Mouse (Mus musculus): ENCODE results near the gene Rbpj. TPM values are rescaled to one million over a fixed set of nuclear protein-coding genes. Genes with fewer than 3 reads are reported as not detected.
"Not testable (repeated sequence)": the region's sequence is repeated elsewhere in the genome, so short reads cannot be mapped to it uniquely, and the experiment has no call there.

Gene Rbpj
- polyA plus RNA-seq, 1 experiment = 5.2 TPM

- Histone ChIP-seq H3K27ac (ENCODE audit: insufficient read depth, low read depth, low read length) (no peak overlapping the region), H3K27me3 (ENCODE audit: control insufficient read depth, insufficient read depth, low read length) (no peaks in the 10 kb centered on the region), H3K36me3 (ENCODE audit: control insufficient read depth, insufficient read depth, low read length) (no peaks in the 10 kb centered on the region), H3K4me1 (ENCODE audit: control insufficient read depth, insufficient read depth, insufficient read length, low read length) (no peaks in the 10 kb centered on the region), H3K4me3 (ENCODE audit: low read depth, low read length) (no peak overlapping the region)
- 69% methylated on average over 18 of the region's 18 CpGs for WGBS
- no peak for TF ChIP-seq POLR2A (IDR thresholded peaks at IDR 0.05; ENCODE audit: low read depth, low read length)
- TF ChIP-seq CTCF (IDR thresholded peaks at IDR 0.05; ENCODE audit: extremely low read depth, insufficient read length, insufficient replicate concordance, low read depth, low read length) = no peak
These were observed 74.1 kb downstream of the Rbpj start for GRCm38 (mm10) chr5:53539860-53540633.

GRCm38 (mm10) chr5:53542073-53542472, 76.1 kb downstream of the Rbpj start:
- H3K4me3 ChIP-seq (ENCODE audit: low read depth, low read length) = no peak overlapping the region
- TF ChIP-seq POLR2A (IDR thresholded peaks at IDR 0.05; ENCODE audit: low read depth, low read length) (no peak), CTCF (IDR thresholded peaks at IDR 0.05; ENCODE audit: extremely low read depth, insufficient read length, insufficient replicate concordance, low read depth, low read length) (no peak)
- WGBS = 14% methylated on average over 1 of the region's 1 CpGs
- H3K4me1 ChIP-seq (ENCODE audit: control insufficient read depth, insufficient read depth, insufficient read length, low read length) = no peaks in the 10 kb centered on the region
- no peaks in the 10 kb centered on the region for H3K27me3 ChIP-seq (ENCODE audit: control insufficient read depth, insufficient read depth, low read length)
- H3K36me3 ChIP-seq (ENCODE audit: control insufficient read depth, insufficient read depth, low read length) = no peaks in the 10 kb centered on the region
- no peak overlapping the region for H3K27ac ChIP-seq (ENCODE audit: insufficient read depth, low read depth, low read length)

DNA sequence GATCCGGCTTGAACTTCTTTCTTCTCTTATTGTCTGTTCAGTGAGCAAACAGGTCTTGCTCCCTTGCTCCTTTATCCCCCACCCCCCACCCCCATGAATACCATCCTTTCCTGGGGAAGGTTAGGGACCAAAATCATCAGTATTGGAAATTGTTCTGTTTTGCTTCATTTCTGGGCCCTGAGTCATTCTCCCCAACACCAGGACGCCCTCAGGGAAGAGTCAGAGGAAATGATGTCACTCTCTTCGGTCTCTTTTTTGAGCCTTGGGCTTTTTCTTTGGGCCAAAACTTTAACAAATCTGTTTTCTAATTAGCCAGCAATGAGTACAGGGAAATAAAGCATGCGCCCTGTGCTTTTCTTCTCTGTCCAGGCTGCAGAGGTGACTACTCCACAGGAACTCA, 77.4 kb downstream of the Rbpj start:
- Histone ChIP-seq H3K36me3 (ENCODE audit: control insufficient read depth, insufficient read depth, low read length) (no peaks in the 10 kb centered on the region), H3K4me1 (ENCODE audit: control insufficient read depth, insufficient read depth, insufficient read length, low read length) (no peaks in the 10 kb centered on the region), H3K4me3 (ENCODE audit: low read depth, low read length) (no peak overlapping the region), H3K27me3 (ENCODE audit: control insufficient read depth, insufficient read depth, low read length) (no peaks in the 10 kb centered on the region), H3K27ac (ENCODE audit: insufficient read depth, low read depth, low read length) (no peak overlapping the region)
- WGBS = 69% methylated on average over 4 of the region's 4 CpGs
- TF ChIP-seq CTCF (IDR thresholded peaks at IDR 0.05; ENCODE audit: extremely low read depth, insufficient read length, insufficient replicate concordance, low read depth, low read length) = no peak
- TF ChIP-seq POLR2A (IDR thresholded peaks at IDR 0.05; ENCODE audit: low read depth, low read length) = no peak

DNA sequence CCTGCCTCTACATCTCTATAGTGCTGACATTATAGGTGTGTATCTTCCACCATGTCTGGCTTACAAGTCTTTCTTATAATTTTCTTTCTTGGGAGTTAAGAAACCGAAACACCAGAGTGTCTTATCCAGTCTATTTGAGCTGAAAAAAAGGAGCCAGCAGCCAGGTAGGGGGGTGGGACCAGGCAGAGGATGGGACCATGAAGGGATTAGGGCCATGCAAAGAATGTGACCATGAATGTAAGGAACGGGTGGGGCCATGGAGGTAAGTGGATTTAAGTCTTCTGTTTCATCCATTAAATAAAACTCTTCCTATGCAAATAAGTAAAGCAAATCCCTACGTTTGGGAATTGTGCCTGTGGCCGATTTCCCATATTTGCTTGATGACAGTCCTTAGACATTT, 78.0 kb downstream of the Rbpj start:
- Histone ChIP-seq H3K36me3 (ENCODE audit: control insufficient read depth, insufficient read depth, low read length) (no peaks in the 10 kb centered on the region), H3K27ac (ENCODE audit: insufficient read depth, low read depth, low read length) (no peak overlapping the region), H3K4me3 (ENCODE audit: low read depth, low read length) (no peak overlapping the region), H3K27me3 (ENCODE audit: control insufficient read depth, insufficient read depth, low read length) (no peaks in the 10 kb centered on the region), H3K4me1 (ENCODE audit: control insufficient read depth, insufficient read depth, insufficient read length, low read length) (no peaks in the 10 kb centered on the region)
- WGBS = 74% methylated on average over 4 of the region's 4 CpGs
- TF ChIP-seq POLR2A (IDR thresholded peaks at IDR 0.05; ENCODE audit: low read depth, low read length) (no peak), CTCF (IDR thresholded peaks at IDR 0.05; ENCODE audit: extremely low read depth, insufficient read length, insufficient replicate concordance, low read depth, low read length) (no peak)

GRCm38 (mm10) chr5:53546440-53546839, 80.5 kb downstream of the Rbpj start:
- 77% methylated on average over 6 of the region's 6 CpGs for WGBS
- H3K4me3 ChIP-seq (ENCODE audit: low read depth, low read length) = no peak overlapping the region
- H3K27ac ChIP-seq (ENCODE audit: insufficient read depth, low read depth, low read length) = peak overlapping the region; percentile 37; the same call in 1 of the 2 replicates
- H3K27me3 ChIP-seq (ENCODE audit: control insufficient read depth, insufficient read depth, low read length) = no peaks in the 10 kb centered on the region
- no peaks in the 10 kb centered on the region for H3K4me1 ChIP-seq (ENCODE audit: control insufficient read depth, insufficient read depth, insufficient read length, low read length)
- H3K36me3 ChIP-seq (ENCODE audit: control insufficient read depth, insufficient read depth, low read length) = no peaks in the 10 kb centered on the region
- TF ChIP-seq POLR2A (IDR thresholded peaks at IDR 0.05; ENCODE audit: low read depth, low read length) = no peak
- no peak for TF ChIP-seq CTCF (IDR thresholded peaks at IDR 0.05; ENCODE audit: extremely low read depth, insufficient read length, insufficient replicate concordance, low read depth, low read length)

DNA sequence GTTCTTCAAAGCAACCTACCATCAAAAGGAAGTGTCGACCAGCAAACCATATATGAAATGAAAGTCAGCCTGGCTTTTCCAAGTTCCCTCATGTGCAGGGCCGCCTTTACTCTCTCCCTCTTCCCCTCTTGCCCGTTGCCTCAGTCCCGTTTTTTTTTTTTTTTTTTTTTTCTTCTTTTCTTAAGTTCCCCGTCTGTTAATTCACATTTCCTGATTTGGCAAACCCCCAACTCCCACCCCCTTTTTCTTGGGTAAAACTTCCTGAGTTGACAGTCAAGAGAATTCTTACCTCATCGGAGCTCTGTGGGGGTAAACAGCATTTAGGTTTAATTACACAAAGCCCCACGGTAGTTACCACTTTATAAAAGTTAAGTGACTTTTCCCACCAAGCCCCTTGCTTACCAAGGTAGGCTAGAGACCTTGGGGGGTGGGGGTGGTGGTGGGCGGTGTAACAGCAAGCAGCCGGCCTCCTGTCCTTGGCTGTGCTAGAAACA, 81.1 kb downstream of the Rbpj start:
- WGBS = 52% methylated on average over 9 of the region's 9 CpGs
- TF ChIP-seq CTCF (IDR thresholded peaks at IDR 0.05; ENCODE audit: extremely low read depth, insufficient read length, insufficient replicate concordance, low read depth, low read length) = no peak
- no peak for TF ChIP-seq POLR2A (IDR thresholded peaks at IDR 0.05; ENCODE audit: low read depth, low read length)
- Histone ChIP-seq H3K36me3 (ENCODE audit: control insufficient read depth, insufficient read depth, low read length) (no peaks in the 10 kb centered on the region), H3K4me3 (ENCODE audit: low read depth, low read length) (no peak overlapping the region), H3K27ac (ENCODE audit: insufficient read depth, low read depth, low read length) (no peak overlapping the region), H3K27me3 (ENCODE audit: control insufficient read depth, insufficient read depth, low read length) (no peaks in the 10 kb centered on the region), H3K4me1 (ENCODE audit: control insufficient read depth, insufficient read depth, insufficient read length, low read length) (no peaks in the 10 kb centered on the region)

GRCm38 (mm10) chr5:53550329-53550728, 84.4 kb downstream of the Rbpj start:
- not testable (repeated sequence) for H3K4me3 ChIP-seq (ENCODE audit: low read depth, low read length); H3K27ac ChIP-seq (ENCODE audit: insufficient read depth, low read depth, low read length); H3K36me3 ChIP-seq (ENCODE audit: control insufficient read depth, insufficient read depth, low read length); H3K4me1 ChIP-seq (ENCODE audit: control insufficient read depth, insufficient read depth, insufficient read length, low read length); H3K27me3 ChIP-seq (ENCODE audit: control insufficient read depth, insufficient read depth, low read length)
- WGBS = 98% methylated on average over 1 of the region's 1 CpGs

Data from small intestine, adult 2 months (tissue).